Mouse (Mus musculus) hindbrain, embryonic 15.5 days (tissue): ENCODE measurements at regions not wholly inside any gene's neighbourhood (a gene's known extent, or its start where the extent isn't known, plus 50 kb on each side); places are given as distances from the start of the nearest gene placed in this dataset.

Source experiments
- ATAC-seq: fragments of 200-750 bp; cut with Nextera tagmentation; 2 replicates; pipeline ENCODE4 v1.8.0; 2017; ENCODE audit warnings: low read depth, moderate number of reproducible peaks, moderate TSS enrichment; ENCODE audit not compliant: low FRiP score
- H3K27ac ChIP-seq: fragments of 300-500 bp; sonication (generic); replicated peaks from 2 replicates; pipeline ENCODE4 v1.5.1; 2015; ENCODE audit warnings: mild to moderate bottlenecking, inconsistent platforms
- H3K27me3 ChIP-seq: fragments of 300-500 bp; sonication (generic); 2 replicates; pipeline ENCODE4 v1.6.1; 2015; ENCODE audit warnings: control low read depth, inconsistent platforms
- H3K36me3 ChIP-seq: fragments of 300-500 bp; sonication (generic); 2 replicates; pipeline ENCODE4 v1.6.1; 2015; ENCODE audit warnings: control low read depth, inconsistent platforms
- H3K4me1 ChIP-seq: fragments of 300-500 bp; sonication (generic); replicated peaks from 2 replicates; pipeline ENCODE4 v1.6.1; 2015; ENCODE audit warnings: control low read depth, inconsistent platforms
- H3K4me2 ChIP-seq: fragments of 300-500 bp; sonication (generic); 2 replicates; pipeline ENCODE4 v1.6.1; 2015; ENCODE audit warnings: moderate library complexity, mild to moderate bottlenecking, inconsistent platforms
- H3K4me3 ChIP-seq: fragments of 300-500 bp; sonication (generic); 2 replicates; pipeline ENCODE4 v1.5.1; 2015; ENCODE audit warnings: mild to moderate bottlenecking, inconsistent platforms
- H3K9ac ChIP-seq: fragments of 300-500 bp; sonication (generic); 2 replicates; pipeline ENCODE4 v1.6.1; 2015; ENCODE audit warnings: inconsistent platforms
- H3K9me3 ChIP-seq: fragments of 300-500 bp; sonication (generic); 2 replicates; pipeline ENCODE4 v1.6.1; 2016; ENCODE audit warnings: control low read depth, inconsistent platforms
- WGBS: fragments of 180-500 bp; shearing (Covaris S2); methylation state at CpG from one replicate; pipeline ENCODE4 v1.1.7; 2015; 5-methylcytosine and 5-hydroxymethylcytosine counted together

DNA sequence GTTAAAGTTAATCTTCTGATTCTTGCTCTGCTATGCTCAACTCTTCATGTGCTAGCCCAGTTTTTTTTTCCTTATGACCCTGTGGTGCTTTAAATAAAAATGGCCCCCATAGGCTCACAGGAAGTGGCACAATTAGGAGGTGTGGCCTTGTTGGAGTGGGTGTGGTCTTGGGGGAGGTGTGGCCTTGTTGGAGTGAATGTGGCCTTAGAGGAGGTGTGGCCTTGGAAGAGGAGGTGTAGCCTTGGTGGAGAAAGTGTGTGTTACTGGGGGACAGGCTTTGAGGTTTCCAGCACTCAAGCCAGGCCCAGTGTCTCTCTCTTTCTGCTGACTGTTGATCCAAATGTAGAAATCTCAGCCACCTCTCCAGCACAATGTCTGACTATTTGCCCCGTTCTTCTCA lies 186.0 kb upstream of the Rhobtb1 start:
- 88% methylated on average over 1 of the region's 1 CpGs for WGBS
- Histone ChIP-seq H3K4me1 (0 out of 2 replicates have a peak, but pooled peaks cover 8% of the 10 kb centered on the region), H3K27me3 (no peaks in the 10 kb centered on the region), H3K4me2 (no peak overlapping the region), H3K9ac (no peak overlapping the region), H3K4me3 (no peak overlapping the region), H3K36me3 (no peaks in the 10 kb centered on the region), H3K27ac (no peak overlapping the region), H3K9me3 (no peaks in the 10 kb centered on the region)
- ATAC-seq, result no peak

DNA sequence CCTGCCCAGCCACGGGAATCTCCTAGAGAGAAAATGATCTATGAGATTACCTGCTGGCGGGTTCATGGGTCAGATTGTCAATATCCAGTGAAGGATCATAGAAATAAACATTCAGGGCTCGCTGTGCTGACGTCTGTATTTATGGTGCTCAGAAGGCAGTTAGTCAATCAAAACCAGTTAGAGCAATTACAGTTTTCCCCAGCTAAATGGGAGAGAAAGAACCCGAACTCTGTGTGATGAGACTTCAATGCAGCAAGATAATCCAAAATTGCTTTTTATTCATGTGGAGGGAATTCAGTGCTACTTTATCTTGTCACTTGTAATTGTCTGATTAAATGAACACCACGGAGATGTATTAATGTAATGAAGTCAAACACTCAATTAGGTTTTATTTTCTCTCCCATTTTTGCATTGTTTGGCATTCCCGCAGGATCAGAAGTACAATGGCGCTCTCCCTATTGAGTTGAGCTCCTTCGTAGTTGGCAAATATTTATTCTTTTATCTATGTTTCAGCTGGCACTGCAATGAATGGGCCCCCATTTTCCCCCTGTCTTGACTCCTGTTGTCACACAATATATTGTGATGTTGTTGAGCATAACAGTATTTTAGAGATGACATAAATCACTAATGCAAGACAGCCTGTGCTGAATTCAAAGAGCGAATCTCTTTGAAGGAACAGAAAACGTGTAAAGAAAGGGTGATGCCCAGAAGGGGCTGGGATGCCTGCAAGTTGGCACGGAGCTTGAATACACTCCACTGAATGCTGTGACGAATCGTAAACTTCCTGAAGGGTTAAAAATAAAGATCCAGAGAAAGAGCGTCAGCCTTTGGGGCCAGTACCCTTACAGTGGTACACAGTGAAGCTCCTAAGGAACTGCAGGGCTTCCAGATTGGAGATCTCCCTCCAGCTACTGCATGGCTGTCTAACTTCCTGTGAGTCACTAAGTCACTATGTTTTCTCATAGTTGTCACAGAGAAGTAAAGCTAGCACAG lies 183.0 kb upstream of the Rhobtb1 start:
- H3K27ac ChIP-seq, result 0 out of 2 replicates have a peak overlapping the region, but pooled peaks have one; percentile 1
- H3K4me1 ChIP-seq, result 0 out of 2 replicates have a peak, but pooled peaks cover 8% of the 10 kb centered on the region
- H3K9me3 ChIP-seq, result no peaks in the 10 kb centered on the region
- no peak overlapping the region for H3K4me3 ChIP-seq
- H3K9ac ChIP-seq, result no peak overlapping the region
- no peaks in the 10 kb centered on the region for H3K27me3 ChIP-seq
- no peak overlapping the region for H3K4me2 ChIP-seq
- 30% methylated on average over 15 of the region's 15 CpGs for WGBS
- peak; percentile 65; the same call in 1 of the 2 replicates for ATAC-seq
- H3K36me3 ChIP-seq, result no peaks in the 10 kb centered on the region

DNA sequence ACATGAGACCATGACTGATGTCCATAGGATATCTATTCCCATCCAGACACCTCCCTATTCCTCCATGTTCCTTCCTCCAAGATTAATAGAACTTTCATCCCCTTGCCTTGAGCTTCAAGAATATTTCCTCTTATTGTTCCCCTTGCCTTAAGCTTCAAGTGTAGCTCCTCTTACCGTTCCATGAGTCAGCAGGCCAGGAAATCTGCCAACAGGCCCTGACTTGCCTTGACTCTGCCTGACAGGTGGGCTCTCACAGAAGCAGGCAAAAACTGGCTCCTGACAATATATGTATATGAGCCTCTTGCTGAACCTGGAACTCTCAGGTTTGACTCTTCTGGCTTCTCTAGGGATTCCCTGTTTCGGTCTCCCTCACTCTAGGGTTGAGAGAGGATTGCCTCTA lies 180.7 kb upstream of the Rhobtb1 start:
- WGBS, result 86% methylated on average over 2 of the region's 2 CpGs
- ATAC-seq, result no peak
- H3K9me3 ChIP-seq, result no peaks in the 10 kb centered on the region
- no peaks in the 10 kb centered on the region for H3K27me3 ChIP-seq
- no peak overlapping the region for H3K9ac ChIP-seq
- 0 out of 2 replicates have a peak, but pooled peaks cover 13% of the 10 kb centered on the region for H3K4me1 ChIP-seq
- no peak overlapping the region for H3K4me3 ChIP-seq
- H3K27ac ChIP-seq, result no peak overlapping the region
- H3K36me3 ChIP-seq, result no peaks in the 10 kb centered on the region
- H3K4me2 ChIP-seq, result no peak overlapping the region

DNA sequence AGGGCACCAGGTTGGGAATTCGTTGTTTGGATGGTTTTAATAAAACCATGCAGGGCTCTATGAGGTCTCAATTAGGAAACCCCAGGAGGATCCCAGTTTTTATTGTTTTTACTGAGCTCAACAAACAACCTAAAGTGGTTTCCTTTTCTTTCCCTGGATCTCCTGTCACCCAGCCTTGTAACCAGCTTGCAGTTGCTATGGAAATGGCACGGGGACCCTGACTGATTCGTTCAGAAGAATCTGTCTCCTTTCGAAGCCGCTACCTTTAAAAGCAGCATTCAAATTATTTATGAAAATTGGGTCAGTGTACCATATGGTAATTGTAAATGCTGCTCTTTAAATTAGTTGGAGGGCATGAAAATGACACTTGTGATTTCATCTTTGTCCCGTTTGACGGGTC lies 176.5 kb upstream of the Rhobtb1 start:
- Histone ChIP-seq H3K4me1 (0 out of 2 replicates have a peak, but pooled peaks cover 5% of the 10 kb centered on the region), H3K4me2 (no peak overlapping the region), H3K9me3 (no peaks in the 10 kb centered on the region), H3K36me3 (no peaks in the 10 kb centered on the region), H3K4me3 (no peak overlapping the region), H3K9ac (no peak overlapping the region), H3K27ac (no peak overlapping the region), H3K27me3 (no peaks in the 10 kb centered on the region)
- no peak for ATAC-seq
- WGBS, result 37% methylated on average over 7 of the region's 7 CpGs

DNA sequence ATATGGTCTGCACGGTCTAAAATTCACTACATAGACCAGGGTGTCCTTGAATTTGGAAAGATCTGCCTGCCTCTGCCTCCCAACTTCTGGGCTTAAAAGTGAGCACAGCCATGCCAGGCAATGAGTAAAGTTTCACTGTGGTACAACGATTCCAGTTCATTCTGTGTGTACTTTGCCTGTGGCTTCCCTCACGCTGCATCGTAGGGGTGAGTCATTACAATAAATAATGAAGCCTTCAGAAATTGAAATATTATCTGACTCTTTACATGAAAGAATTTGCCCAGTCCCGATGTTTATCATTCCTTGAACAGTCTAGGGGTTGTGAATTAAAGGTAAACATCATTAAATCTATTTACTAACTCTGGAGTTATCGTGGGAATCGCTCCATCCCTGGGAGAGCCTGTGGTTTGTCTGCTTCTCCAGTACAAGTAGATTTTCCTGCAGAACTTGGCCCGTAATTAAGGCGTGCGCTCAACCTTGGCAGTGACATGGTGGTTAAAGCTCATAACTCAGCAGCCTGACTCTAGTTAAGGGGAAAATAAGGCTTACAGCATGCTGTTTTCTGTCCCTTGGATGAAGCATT lies 174.7 kb upstream of the Rhobtb1 start:
- no peak for ATAC-seq
- no peaks in the 10 kb centered on the region for H3K36me3 ChIP-seq
- H3K9me3 ChIP-seq, result no peaks in the 10 kb centered on the region
- no peaks in the 10 kb centered on the region for H3K27me3 ChIP-seq
- no peak overlapping the region for H3K9ac ChIP-seq
- no peak overlapping the region for H3K4me2 ChIP-seq
- H3K27ac ChIP-seq, result no peak overlapping the region
- 73% methylated on average over 10 of the region's 10 CpGs for WGBS
- H3K4me1 ChIP-seq, result 0 out of 2 replicates have a peak, but pooled peaks cover 5% of the 10 kb centered on the region
- no peak overlapping the region for H3K4me3 ChIP-seq

DNA sequence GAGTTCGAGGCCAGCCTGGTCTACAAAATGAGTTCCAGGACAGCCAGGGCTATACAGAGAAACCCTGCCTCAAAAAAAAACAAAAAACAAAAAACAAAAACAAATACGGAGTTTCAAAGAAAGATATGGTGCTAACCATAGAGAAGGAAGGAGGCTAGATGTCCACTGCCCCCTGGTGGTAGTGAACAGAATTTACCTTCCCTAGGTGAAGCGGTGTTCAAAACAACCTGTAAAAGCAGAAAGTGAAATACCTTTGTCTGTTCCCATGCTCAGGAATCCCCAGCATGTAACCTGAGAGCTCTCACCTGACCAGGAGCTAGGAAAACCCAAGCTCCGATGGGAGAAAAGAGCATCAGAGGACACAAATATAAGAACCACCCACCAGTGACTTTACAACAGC lies 173.1 kb upstream of the Rhobtb1 start:
- no peak overlapping the region for H3K9ac ChIP-seq
- no peak overlapping the region for H3K27ac ChIP-seq
- H3K4me3 ChIP-seq, result no peak overlapping the region
- no peak for ATAC-seq
- H3K36me3 ChIP-seq, result no peaks in the 10 kb centered on the region
- 0 out of 2 replicates have a peak, but pooled peaks cover 5% of the 10 kb centered on the region for H3K4me1 ChIP-seq
- no peaks in the 10 kb centered on the region for H3K27me3 ChIP-seq
- WGBS, result 74% methylated on average over 4 of the region's 4 CpGs
- H3K4me2 ChIP-seq, result no peak overlapping the region
- no peaks in the 10 kb centered on the region for H3K9me3 ChIP-seq

DNA sequence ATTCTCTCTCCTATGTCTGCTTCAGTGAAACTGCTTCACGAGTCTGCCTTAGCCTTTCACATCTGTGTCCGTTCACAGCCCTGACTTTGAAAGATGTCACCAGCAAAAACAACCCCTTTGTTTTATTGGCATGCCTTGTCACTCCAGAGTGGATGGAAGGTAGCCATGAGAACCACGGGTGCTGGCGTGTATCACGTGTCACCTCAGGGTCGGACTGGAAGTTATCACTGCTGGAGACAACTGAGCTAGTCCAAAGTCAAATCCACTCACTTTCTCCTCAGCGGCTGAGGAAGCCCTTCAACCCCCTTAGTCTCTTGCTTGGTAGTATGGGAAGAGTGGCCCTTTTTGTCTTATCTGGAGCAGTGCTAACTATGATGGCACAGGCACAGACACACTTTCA lies 171.3 kb upstream of the Rhobtb1 start:
- Histone ChIP-seq H3K9me3 (no peaks in the 10 kb centered on the region), H3K36me3 (no peaks in the 10 kb centered on the region), H3K27ac (no peak overlapping the region), H3K9ac (no peak overlapping the region), H3K4me3 (no peak overlapping the region), H3K4me1 (no peaks in the 10 kb centered on the region), H3K27me3 (no peaks in the 10 kb centered on the region), H3K4me2 (no peak overlapping the region)
- no peak for ATAC-seq
- 80% methylated on average over 7 of the region's 7 CpGs for WGBS

DNA sequence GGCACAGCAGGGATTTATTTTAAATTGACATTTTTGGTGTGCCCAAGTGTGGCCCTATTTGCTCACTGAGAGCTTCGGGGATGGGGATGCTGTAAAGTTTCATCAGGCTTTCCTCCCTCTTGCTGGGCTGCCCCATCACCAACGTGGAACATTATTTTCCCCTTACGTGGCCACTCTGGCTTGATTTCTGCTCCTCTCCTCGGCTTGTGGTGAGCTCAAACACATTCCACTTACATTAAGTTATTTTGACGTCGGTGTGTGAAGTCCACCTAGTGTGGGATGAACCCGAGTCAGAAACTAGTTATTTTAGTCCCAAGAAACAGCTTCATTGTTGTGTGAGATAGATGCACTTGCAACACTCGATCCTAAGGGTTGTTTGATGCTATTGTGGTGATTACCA lies 168.9 kb upstream of the Rhobtb1 start:
- H3K27me3 ChIP-seq, result no peaks in the 10 kb centered on the region
- H3K9me3 ChIP-seq, result no peaks in the 10 kb centered on the region
- no peak overlapping the region for H3K9ac ChIP-seq
- H3K4me2 ChIP-seq, result no peak overlapping the region
- ATAC-seq, result no peak
- H3K27ac ChIP-seq, result no peak overlapping the region
- no peak overlapping the region for H3K4me3 ChIP-seq
- H3K4me1 ChIP-seq, result 0 out of 2 replicates have a peak, but pooled peaks cover under 1% of the 10 kb centered on the region
- WGBS, result 92% methylated on average over 8 of the region's 8 CpGs
- no peaks in the 10 kb centered on the region for H3K36me3 ChIP-seq

DNA sequence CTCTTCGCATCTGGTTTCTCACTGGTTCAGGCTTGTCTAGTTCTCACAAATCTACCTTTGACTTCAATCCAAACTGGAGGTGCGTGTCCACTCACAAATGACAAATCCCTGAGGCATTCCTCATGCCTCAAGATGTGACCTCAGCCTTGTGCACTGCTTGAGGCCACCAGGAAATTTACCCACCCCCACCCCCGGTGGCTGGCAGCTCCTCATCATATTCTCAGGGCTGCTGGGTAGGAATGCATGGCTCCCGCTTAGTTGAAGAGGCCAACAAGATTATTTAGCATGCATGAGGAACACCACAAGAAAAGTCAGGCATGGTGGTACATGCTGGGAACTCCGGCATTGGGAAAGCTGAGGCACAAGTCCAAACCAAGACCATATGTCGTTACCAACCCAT lies 160.7 kb upstream of the Rhobtb1 start:
- no peaks in the 10 kb centered on the region for H3K27me3 ChIP-seq
- no peaks in the 10 kb centered on the region for H3K36me3 ChIP-seq
- H3K4me3 ChIP-seq, result no peak overlapping the region
- no peak overlapping the region for H3K27ac ChIP-seq
- H3K4me1 ChIP-seq, result 0 out of 2 replicates have a peak, but pooled peaks cover 3% of the 10 kb centered on the region
- no peak overlapping the region for H3K9ac ChIP-seq
- ATAC-seq, result no peak
- no peak overlapping the region for H3K4me2 ChIP-seq
- 82% methylated on average over 6 of the region's 6 CpGs for WGBS
- no peaks in the 10 kb centered on the region for H3K9me3 ChIP-seq

DNA sequence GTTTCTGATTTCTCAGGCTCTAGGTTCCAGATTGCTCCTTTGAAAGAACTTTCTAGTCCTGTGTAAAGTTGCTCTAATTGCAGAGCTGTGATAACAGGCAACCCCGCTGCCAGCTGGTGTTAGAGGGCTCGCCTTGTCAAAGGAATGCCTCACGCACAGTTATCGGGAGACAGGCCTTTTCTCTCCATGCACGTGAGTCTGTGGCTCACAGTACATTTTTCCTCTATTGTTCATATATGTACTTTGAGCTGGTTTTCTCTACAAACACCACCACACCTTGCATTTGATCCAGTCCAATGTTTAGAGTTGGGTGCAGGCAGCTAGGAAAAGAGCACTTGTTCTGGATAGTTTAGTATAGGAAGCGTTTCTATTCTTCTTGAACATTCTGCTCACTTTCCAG lies 151.6 kb upstream of the Rhobtb1 start:
- ATAC-seq, result no peak
- Histone ChIP-seq H3K27ac (no peak overlapping the region), H3K4me3 (no peak overlapping the region), H3K9ac (no peak overlapping the region), H3K9me3 (no peaks in the 10 kb centered on the region), H3K4me1 (no peaks in the 10 kb centered on the region), H3K4me2 (no peak overlapping the region), H3K36me3 (no peaks in the 10 kb centered on the region), H3K27me3 (no peaks in the 10 kb centered on the region)
- 93% methylated on average over 6 of the region's 6 CpGs for WGBS

DNA sequence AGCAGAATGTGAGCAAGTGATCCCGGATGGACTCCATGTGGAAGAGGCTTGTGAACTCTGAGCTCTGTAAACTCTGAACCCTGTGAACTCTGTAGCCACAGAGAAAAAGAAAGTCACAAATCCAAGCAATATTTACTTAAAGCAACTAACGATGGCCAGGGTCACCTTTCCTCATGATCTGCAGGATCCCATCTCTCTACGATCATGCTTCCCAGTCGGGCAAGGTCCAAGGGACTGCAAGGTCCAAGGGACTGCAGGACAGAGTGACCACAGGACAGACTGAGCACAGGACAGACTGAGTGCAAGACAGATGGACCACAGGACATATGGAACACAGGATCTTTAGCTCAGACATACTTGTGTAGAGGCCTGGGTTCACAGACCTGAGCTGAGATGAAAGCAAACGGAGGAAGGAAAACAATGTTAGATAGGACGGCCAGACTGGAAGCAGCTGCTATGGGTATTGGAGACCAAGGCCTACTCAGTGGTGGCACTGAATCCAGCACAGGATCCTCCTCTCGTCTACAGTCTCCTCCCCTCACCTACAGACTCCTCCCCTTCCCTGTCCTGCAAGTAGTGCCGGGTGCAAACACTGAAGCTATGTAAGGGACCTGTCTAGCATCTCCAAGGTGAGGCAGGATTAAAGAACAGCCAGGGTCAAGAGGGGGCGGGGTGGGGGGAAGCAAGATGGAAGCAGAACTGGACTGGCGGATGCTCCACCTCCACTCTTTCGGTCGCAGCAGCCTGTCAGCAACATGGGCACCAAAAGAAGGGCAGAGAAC lies 149.4 kb upstream of the Rhobtb1 start:
- WGBS, result 96% methylated on average over 12 of the region's 12 CpGs
- no peak for ATAC-seq
- no peak overlapping the region for H3K4me2 ChIP-seq
- H3K36me3 ChIP-seq, result no peaks in the 10 kb centered on the region
- H3K27me3 ChIP-seq, result no peaks in the 10 kb centered on the region
- no peak overlapping the region for H3K4me3 ChIP-seq
- no peaks in the 10 kb centered on the region for H3K9me3 ChIP-seq
- no peak overlapping the region for H3K9ac ChIP-seq
- H3K27ac ChIP-seq, result no peak overlapping the region
- H3K4me1 ChIP-seq, result no peaks in the 10 kb centered on the region
